Mouse (Mus musculus) ES-E14 (cell line): ENCODE results near the gene Crybb1.

Experiments used
- CHD2 ChIP-seq: IDR thresholded peaks from 2 replicates; pipeline ENCODE4 v1.6.1; 2014; ENCODE audit warnings: mild to moderate bottlenecking, low read depth, low read length, inconsistent platforms
- MAFK ChIP-seq: IDR thresholded peaks from 2 replicates; pipeline ENCODE4 v1.6.1; 2014; ENCODE audit warnings: mild to moderate bottlenecking, low read depth, low read length, inconsistent platforms; ENCODE audit not compliant: insufficient read depth

GRCm38 (mm10) chr5:112252400-112252799 lies 3.2 kb upstream of the Crybb1 start, which contains the start of gene Cryba4:
- TF ChIP-seq MAFK, result no peak
- no peak for TF ChIP-seq CHD2
